Mouse (Mus musculus) liver, embryonic 12.5 days (tissue): ENCODE measurements around the gene Nptn. TPM values are rescaled to one million over a fixed set of nuclear protein-coding genes. Genes with fewer than 3 reads are reported as not detected.
"Not testable (repeated sequence)": the region's sequence is repeated elsewhere in the genome, so short reads cannot be mapped to it uniquely, and the experiment has no call there.

Experiments used
- ATAC-seq: fragments of 200-750 bp; cut with Nextera tagmentation; 2 replicates; pipeline ENCODE4 v1.8.0; 2017; ENCODE audit warnings: moderate number of reproducible peaks, mild to moderate bottlenecking, moderate library complexity
- H3K27ac ChIP-seq: fragments of 300-500 bp; sonication (generic); 2 replicates; pipeline ENCODE4 v1.5.1; 2016; ENCODE audit warnings: mild to moderate bottlenecking
- H3K27me3 ChIP-seq: fragments of 300-500 bp; sonication (generic); replicated peaks from 2 replicates; pipeline ENCODE4 v1.6.1; 2016; ENCODE audit warnings: mild to moderate bottlenecking, moderate library complexity
- H3K36me3 ChIP-seq: fragments of 300-500 bp; sonication (generic); 2 replicates; pipeline ENCODE4 v1.6.1; 2016; ENCODE audit warnings: mild to moderate bottlenecking, moderate library complexity
- H3K4me1 ChIP-seq: fragments of 300-500 bp; sonication (generic); 2 replicates; pipeline ENCODE4 v1.6.1; 2016
- H3K4me2 ChIP-seq: fragments of 300-500 bp; sonication (generic); 2 replicates; pipeline ENCODE4 v1.6.1; 2016; ENCODE audit warnings: mild to moderate bottlenecking, moderate library complexity
- H3K4me3 ChIP-seq: fragments of 300-500 bp; sonication (generic); 2 replicates; pipeline ENCODE4 v1.5.1; 2016; ENCODE audit warnings: mild to moderate bottlenecking, moderate library complexity
- H3K9ac ChIP-seq: fragments of 300-500 bp; sonication (generic); 2 replicates; pipeline ENCODE4 v1.6.1; 2016; ENCODE audit warnings: mild to moderate bottlenecking, moderate library complexity
- H3K9me3 ChIP-seq: fragments of 300-500 bp; sonication (generic); replicated peaks from 2 replicates; pipeline ENCODE4 v1.6.1; 2016; ENCODE audit warnings: mild to moderate bottlenecking, moderate library complexity
- WGBS: fragments of 180-500 bp; shearing (Covaris S2); methylation state at CpG from one replicate; pipeline ENCODE4 v1.1.7; 2016; ENCODE audit not compliant: insufficient replicate concordance; 5-methylcytosine and 5-hydroxymethylcytosine counted together
- polyA plus RNA-seq: library from polyadenylated mRNA; unstranded; fragments of >200 nt; fragmentation: Nextera tagmentation; extraction: Ambion mirVana; gene quantifications from 2 replicates; pipeline ENCODE4 v1.2.1, GENCODE M21; 2016

Nptn gene
- polyA plus RNA-seq, 1 experiment from 2014 or later: 93.9 TPM

GRCm38 (mm10) chr9:58571001-58571400, 11.0 kb upstream of the Nptn start:
- Histone ChIP-seq H3K27ac (no peak overlapping the region), H3K9ac (no peak overlapping the region), H3K4me3 (no peak overlapping the region), H3K9me3 (no peaks in the 10 kb centered on the region), H3K4me2 (no peak overlapping the region), H3K27me3 (0 out of 2 replicates have a peak, but pooled peaks cover 7% of the 10 kb centered on the region), H3K4me1 (no peaks in the 10 kb centered on the region), H3K36me3 (no peaks in the 10 kb centered on the region)
- ATAC-seq: no peak
- 78% methylated on average over 1 of the region's 1 CpGs for WGBS

GRCm38 (mm10) chr9:58578669-58579068, 3.4 kb upstream of the Nptn start:
- Histone ChIP-seq H3K4me3 (no peak overlapping the region), H3K9me3 (no peaks in the 10 kb centered on the region), H3K4me2 (no peak overlapping the region), H3K4me1 (peaks cover 15% of the 10 kb centered on the region), H3K27ac (no peak overlapping the region), H3K27me3 (0 out of 2 replicates have a peak, but pooled peaks cover 7% of the 10 kb centered on the region), H3K36me3 (no peaks in the 10 kb centered on the region), H3K9ac (no peak overlapping the region)
- WGBS: 20% methylated on average over 3 of the region's 3 CpGs
- ATAC-seq: no peak

- H3K4me2 ChIP-seq, ATAC-seq, H3K36me3 ChIP-seq, H3K9me3 ChIP-seq, H3K27me3 ChIP-seq, H3K4me3 ChIP-seq, H3K27ac ChIP-seq: not testable (repeated sequence)
- H3K4me1 ChIP-seq: peaks cover 28% of the 10 kb centered on the region
- H3K9ac ChIP-seq: peak overlapping the region; percentile 69; the same call in 1 of the 2 replicates
- 70% methylated on average over 10 of the region's 10 CpGs for WGBS
Observed at GRCm38 (mm10) chr9:58580453-58581195, 1.4 kb upstream of the Nptn start.

GRCm38 (mm10) chr9:58581283-58581930, 633 bp upstream of the Nptn start:
- peak overlapping the region; percentile 75 for H3K4me2 ChIP-seq
- no peaks in the 10 kb centered on the region for H3K27me3 ChIP-seq
- H3K9ac ChIP-seq: peak overlapping the region; percentile 69
- no peak for ATAC-seq
- 25% methylated on average over 8 of the region's 8 CpGs for WGBS
- H3K36me3 ChIP-seq: no peaks in the 10 kb centered on the region
- no peaks in the 10 kb centered on the region for H3K9me3 ChIP-seq
- peak overlapping the region; percentile 97 for H3K4me3 ChIP-seq
- peaks cover 35% of the 10 kb centered on the region for H3K4me1 ChIP-seq
- peak overlapping the region; percentile 83 for H3K27ac ChIP-seq

- Histone ChIP-seq H3K4me3 (peak overlapping the region; percentile 97), H3K36me3 (peaks cover 2% of the 10 kb centered on the region; the same call in 1 of the 2 replicates), H3K9ac (peak overlapping the region; percentile 100), H3K27me3 (no peaks in the 10 kb centered on the region), H3K4me1 (peaks cover 43% of the 10 kb centered on the region), H3K27ac (peak overlapping the region; percentile 95), H3K4me2 (peak overlapping the region; percentile 75), H3K9me3 (no peaks in the 10 kb centered on the region)
- WGBS: under 1% methylated on average over 42 of the region's 42 CpGs
- ATAC-seq: peak; percentile 52
Observed at GRCm38 (mm10) chr9:58582581-58583266, 684 bp downstream of the Nptn start.

GRCm38 (mm10) chr9:58583267-58583641, 1.2 kb downstream of the Nptn start:
- 0% methylated on average over 8 of the region's 8 CpGs for WGBS

GRCm38 (mm10) chr9:58584323-58584722, 2.3 kb downstream of the Nptn start:
- WGBS: 79% methylated on average over 1 of the region's 1 CpGs
- Histone ChIP-seq H3K27ac (no peak overlapping the region), H3K36me3 (peaks cover 4% of the 10 kb centered on the region; the same call in 1 of the 2 replicates), H3K4me1 (peaks cover 55% of the 10 kb centered on the region), H3K4me2 (peak overlapping the region; percentile 75), H3K27me3 (no peaks in the 10 kb centered on the region), H3K9me3 (no peaks in the 10 kb centered on the region), H3K4me3 (peak overlapping the region; percentile 22; the same call in 1 of the 2 replicates), H3K9ac (peak overlapping the region; percentile 100; the same call in 1 of the 2 replicates)
- ATAC-seq: no peak

More at GRCm38 (mm10) chr9:58583267-58583641, 1.2 kb downstream of the Nptn start:
- ATAC-seq: no peak
- peak overlapping the region; percentile 75 for H3K4me2 ChIP-seq
- H3K27me3 ChIP-seq: no peaks in the 10 kb centered on the region
- peak overlapping the region; percentile 97 for H3K4me3 ChIP-seq
- H3K27ac ChIP-seq: peak overlapping the region; percentile 95
- H3K9me3 ChIP-seq: no peaks in the 10 kb centered on the region
- peak overlapping the region; percentile 100 for H3K9ac ChIP-seq
- H3K4me1 ChIP-seq: peaks cover 48% of the 10 kb centered on the region
- peaks cover 4% of the 10 kb centered on the region; the same call in 1 of the 2 replicates for H3K36me3 ChIP-seq

- WGBS: 41% methylated on average over 4 of the region's 4 CpGs
- H3K9me3 ChIP-seq: no peaks in the 10 kb centered on the region
- peaks cover 4% of the 10 kb centered on the region; the same call in 1 of the 2 replicates for H3K36me3 ChIP-seq
- H3K4me1 ChIP-seq: peaks cover 66% of the 10 kb centered on the region
- no peaks in the 10 kb centered on the region for H3K27me3 ChIP-seq
- no peak overlapping the region for H3K9ac ChIP-seq
- no peak overlapping the region for H3K27ac ChIP-seq
- no peak overlapping the region for H3K4me3 ChIP-seq
- ATAC-seq: no peak
- peak overlapping the region; percentile 4; the same call in 1 of the 2 replicates for H3K4me2 ChIP-seq
Observed at GRCm38 (mm10) chr9:58588657-58589056, 6.6 kb downstream of the Nptn start.

GRCm38 (mm10) chr9:58595313-58595712, 13.3 kb downstream of the Nptn start:
- WGBS: 98% methylated on average over 1 of the region's 1 CpGs
- no peak overlapping the region for H3K9ac ChIP-seq
- H3K4me3 ChIP-seq: no peak overlapping the region
- peaks cover 34% of the 10 kb centered on the region for H3K4me1 ChIP-seq
- H3K27me3 ChIP-seq: no peaks in the 10 kb centered on the region
- H3K4me2 ChIP-seq: no peak overlapping the region
- H3K27ac ChIP-seq: no peak overlapping the region
- ATAC-seq: no peak
- H3K36me3 ChIP-seq: no peaks in the 10 kb centered on the region
- H3K9me3 ChIP-seq: no peaks in the 10 kb centered on the region

GRCm38 (mm10) chr9:58613790-58614189, 31.8 kb downstream of the Nptn start:
- H3K9ac ChIP-seq: no peak overlapping the region
- H3K4me2 ChIP-seq: no peak overlapping the region
- no peaks in the 10 kb centered on the region for H3K27me3 ChIP-seq
- no peak overlapping the region for H3K27ac ChIP-seq
- WGBS: 83% methylated on average over 1 of the region's 1 CpGs
- no peaks in the 10 kb centered on the region for H3K9me3 ChIP-seq
- no peak for ATAC-seq
- peaks cover 3% of the 10 kb centered on the region for H3K36me3 ChIP-seq
- H3K4me1 ChIP-seq: peaks cover 59% of the 10 kb centered on the region
- no peak overlapping the region for H3K4me3 ChIP-seq

- H3K9ac ChIP-seq: no peak overlapping the region
- H3K4me2 ChIP-seq: no peak overlapping the region
- peak overlapping the region; percentile 37; the same call in 1 of the 2 replicates for H3K27ac ChIP-seq
- H3K4me3 ChIP-seq: no peak overlapping the region
- no peak for ATAC-seq
- peaks cover 7% of the 10 kb centered on the region for H3K36me3 ChIP-seq
- WGBS: 72% methylated on average over 3 of the region's 3 CpGs
- no peaks in the 10 kb centered on the region for H3K9me3 ChIP-seq
- H3K4me1 ChIP-seq: peaks cover 59% of the 10 kb centered on the region
- no peaks in the 10 kb centered on the region for H3K27me3 ChIP-seq
Observed at GRCm38 (mm10) chr9:58615064-58615938, 33.3 kb downstream of the Nptn start.
